Mouse (Mus musculus) stomach, embryonic 16.5 days (tissue): ENCODE results near the gene Nedd4. TPM values are rescaled to one million over a fixed set of nuclear protein-coding genes. Genes with fewer than 3 reads are reported as not detected.
A peak's percentile ranks its signal among the peaks of the same experiment; 100 is the strongest.

Experiments used
- ATAC-seq: fragments of 200-750 bp; cut with Nextera tagmentation; 2 replicates; pipeline ENCODE4 v1.8.0; 2017; ENCODE audit warnings: moderate number of reproducible peaks, moderate TSS enrichment; ENCODE audit not compliant: insufficient read depth, low FRiP score
- H3K27ac ChIP-seq: fragments of 300-500 bp; sonication (generic); 2 replicates; pipeline ENCODE4 v1.5.1; 2014; ENCODE audit warnings: low read length
- H3K27me3 ChIP-seq: fragments of 300-500 bp; sonication (generic); 2 replicates; pipeline ENCODE4 v1.6.1; 2014; ENCODE audit warnings: low read length, control low read depth, mixed read lengths; ENCODE audit not compliant: control insufficient read depth, insufficient read depth
- H3K36me3 ChIP-seq: fragments of 300-500 bp; sonication (generic); 2 replicates; pipeline ENCODE4 v1.6.1; 2014; ENCODE audit warnings: low read length; ENCODE audit not compliant: control insufficient read depth, insufficient read depth
- H3K4me1 ChIP-seq: fragments of 300-500 bp; sonication (generic); 2 replicates; pipeline ENCODE4 v1.6.1; 2014; ENCODE audit warnings: low read length, control low read depth, mixed read lengths; ENCODE audit not compliant: control insufficient read depth, insufficient read depth
- H3K4me2 ChIP-seq: fragments of 300-500 bp; sonication (generic); 2 replicates; pipeline ENCODE4 v1.6.1; 2014; ENCODE audit warnings: low read depth, low read length, mixed read lengths
- H3K4me3 ChIP-seq: fragments of 300-500 bp; sonication (generic); replicated peaks from 2 replicates; pipeline ENCODE4 v1.5.1; 2014; ENCODE audit warnings: mild to moderate bottlenecking, low read length
- H3K9ac ChIP-seq: fragments of 300-500 bp; sonication (generic); 2 replicates; pipeline ENCODE4 v1.6.1; 2014; ENCODE audit warnings: low read length
- H3K9me3 ChIP-seq: fragments of 300-500 bp; sonication (generic); replicated peaks from 2 replicates; pipeline ENCODE4 v1.6.1; 2016; ENCODE audit warnings: low read length, control low read depth; ENCODE audit not compliant: control insufficient read depth
- WGBS: fragments of 180-500 bp; shearing (Covaris S2); extraction: QIAGEN DNeasy Blood & Tissue Kit; methylation state at CpG from one replicate; pipeline ENCODE4 v1.1.7; 2014; 5-methylcytosine and 5-hydroxymethylcytosine counted together
- polyA plus RNA-seq: library from polyadenylated mRNA; unstranded; fragments of >200 nt; fragmentation: Nextera tagmentation; extraction: Ambion mirVana; gene quantifications from 2 replicates; pipeline ENCODE4 v1.2.1, GENCODE M21; 2015

Nedd4 gene
- polyA plus RNA-seq, 1 experiment from 2014 or later = 548 TPM

DNA sequence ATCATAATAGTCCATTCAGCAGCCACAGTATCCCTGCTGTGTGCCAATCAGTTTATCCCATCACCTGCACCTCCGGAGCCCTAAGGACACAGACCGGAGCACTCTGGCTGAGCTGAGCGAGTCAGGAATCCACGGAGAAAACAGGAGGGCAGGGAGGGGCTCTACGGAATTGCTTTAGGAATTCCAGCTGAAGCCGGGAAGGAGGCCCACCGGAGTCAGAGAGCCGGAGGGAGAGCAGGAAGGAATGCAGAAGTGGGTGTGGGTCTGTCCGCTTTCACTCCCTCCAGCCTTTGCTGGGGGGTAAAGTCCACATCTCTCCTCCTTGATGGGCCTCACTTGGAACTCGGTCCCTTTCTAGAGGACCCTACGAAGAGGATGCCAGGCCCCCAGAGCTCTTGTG is 116.9 kb downstream of the Nedd4 start:
- WGBS = 39% methylated on average over 11 of the region's 11 CpGs
- H3K4me3 ChIP-seq = no peak overlapping the region
- H3K36me3 ChIP-seq = no peaks in the 10 kb centered on the region
- no peak overlapping the region for H3K4me2 ChIP-seq
- no peaks in the 10 kb centered on the region for H3K9me3 ChIP-seq
- no peak overlapping the region for H3K9ac ChIP-seq
- H3K27ac ChIP-seq = no peak overlapping the region
- H3K4me1 ChIP-seq = peaks cover 12% of the 10 kb centered on the region
- no peaks in the 10 kb centered on the region for H3K27me3 ChIP-seq
- ATAC-seq = no peak

DNA sequence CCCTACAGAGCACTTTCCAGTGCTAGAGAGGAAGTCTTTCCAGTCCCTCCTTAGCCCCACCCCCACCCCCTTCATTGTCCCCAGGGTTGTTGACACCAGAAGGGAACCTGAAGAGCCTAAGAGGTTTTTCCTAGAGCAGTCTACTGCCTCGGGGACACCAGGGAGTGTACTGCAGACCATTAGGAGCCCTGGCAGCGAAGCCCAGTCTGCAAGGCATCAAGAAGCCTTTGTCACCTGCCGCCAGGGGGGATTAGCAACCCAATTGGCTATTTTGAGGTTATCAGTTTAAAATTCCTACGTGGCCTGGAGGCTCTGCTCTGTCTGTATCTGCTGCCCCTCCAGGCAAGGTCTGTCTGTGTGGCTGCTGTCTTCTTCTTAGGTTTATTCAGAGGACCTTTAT is 117.6 kb downstream of the Nedd4 start:
- WGBS = 22% methylated on average over 4 of the region's 4 CpGs

DNA sequence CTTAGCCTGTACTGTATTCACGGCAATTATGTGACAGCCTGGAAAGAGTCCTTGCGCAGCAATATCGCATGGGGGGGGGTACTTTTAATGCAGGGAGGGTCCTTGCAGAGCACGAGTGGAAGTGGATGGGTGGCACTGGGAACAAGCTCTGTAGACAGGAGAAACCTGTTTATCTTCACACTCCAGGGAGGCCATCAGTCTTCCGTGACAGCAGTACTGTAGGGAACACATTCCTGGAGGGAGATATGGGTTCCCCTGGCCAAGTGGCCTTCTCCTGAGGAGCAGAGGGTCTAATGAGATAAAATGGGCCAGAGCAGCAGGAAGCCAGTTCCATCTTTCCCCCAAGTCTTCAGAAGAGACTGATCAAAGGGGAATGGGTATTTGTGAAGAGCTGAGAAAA is 118.5 kb downstream of the Nedd4 start:
- H3K27ac ChIP-seq = no peak overlapping the region
- peaks cover 12% of the 10 kb centered on the region for H3K4me1 ChIP-seq
- WGBS = 20% methylated on average over 5 of the region's 5 CpGs
- H3K36me3 ChIP-seq = no peaks in the 10 kb centered on the region
- H3K4me3 ChIP-seq = no peak overlapping the region
- H3K9ac ChIP-seq = no peak overlapping the region
- no peak for ATAC-seq
- no peaks in the 10 kb centered on the region for H3K9me3 ChIP-seq
- H3K4me2 ChIP-seq = no peak overlapping the region
- H3K27me3 ChIP-seq = no peaks in the 10 kb centered on the region

More for the DNA sequence above, 117.6 kb downstream of the Nedd4 start:
- Histone ChIP-seq H3K36me3 (no peaks in the 10 kb centered on the region), H3K9me3 (no peaks in the 10 kb centered on the region), H3K27me3 (no peaks in the 10 kb centered on the region), H3K9ac (no peak overlapping the region), H3K4me1 (peaks cover 12% of the 10 kb centered on the region), H3K4me2 (no peak overlapping the region), H3K4me3 (no peak overlapping the region), H3K27ac (no peak overlapping the region)
- no peak for ATAC-seq

DNA sequence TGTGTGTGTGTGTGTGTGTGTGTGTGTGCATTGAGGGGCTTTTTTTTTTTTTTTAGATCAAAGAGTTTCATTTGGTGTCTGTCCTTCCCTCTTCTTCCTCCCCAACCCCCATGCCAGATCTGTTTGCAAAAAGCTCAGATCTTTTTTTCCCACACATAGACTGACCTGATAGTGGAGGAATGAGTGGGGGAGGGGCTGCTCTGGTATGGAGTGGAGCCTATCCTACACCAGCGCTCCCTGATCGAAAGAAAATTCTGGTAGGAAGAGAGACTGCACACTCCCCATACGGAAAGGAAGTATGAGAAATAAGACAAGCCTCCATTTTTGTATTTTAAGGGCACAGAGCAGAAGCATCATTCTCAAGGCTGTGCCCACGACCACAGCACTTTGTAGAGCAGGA is 119.3 kb downstream of the Nedd4 start:
- no peaks in the 10 kb centered on the region for H3K27me3 ChIP-seq
- no peak overlapping the region for H3K9ac ChIP-seq
- no peak overlapping the region for H3K4me2 ChIP-seq
- H3K27ac ChIP-seq = no peak overlapping the region
- H3K4me3 ChIP-seq = no peak overlapping the region
- 35% methylated on average over 4 of the region's 4 CpGs for WGBS
- no peaks in the 10 kb centered on the region for H3K9me3 ChIP-seq
- H3K4me1 ChIP-seq = peaks cover 12% of the 10 kb centered on the region
- no peak for ATAC-seq
- H3K36me3 ChIP-seq = no peaks in the 10 kb centered on the region

DNA sequence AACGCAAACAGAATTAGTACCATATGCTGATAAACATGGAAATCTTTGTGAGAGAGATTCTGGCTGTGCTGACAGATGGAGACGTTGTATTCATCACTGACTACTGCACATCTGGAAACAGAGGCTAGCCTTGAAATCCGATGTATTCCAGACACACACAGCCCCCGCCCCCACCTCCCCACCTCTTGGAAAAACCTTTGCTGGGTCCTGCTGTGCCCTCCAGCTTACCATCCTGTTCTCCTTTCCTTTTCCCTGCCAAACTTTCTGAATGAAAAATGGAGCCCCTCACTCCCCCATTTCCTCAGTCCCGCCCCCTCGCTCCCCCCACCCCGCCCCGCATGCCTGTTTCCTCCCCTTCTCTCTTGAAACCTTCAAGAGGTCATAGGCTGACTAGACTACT is 120.0 kb downstream of the Nedd4 start:
- Histone ChIP-seq H3K9ac (no peak overlapping the region), H3K27me3 (no peaks in the 10 kb centered on the region), H3K4me3 (no peak overlapping the region), H3K36me3 (no peaks in the 10 kb centered on the region), H3K27ac (no peak overlapping the region), H3K4me2 (no peak overlapping the region), H3K9me3 (no peaks in the 10 kb centered on the region), H3K4me1 (peaks cover 12% of the 10 kb centered on the region)
- WGBS = 29% methylated on average over 8 of the region's 8 CpGs
- ATAC-seq = no peak

DNA sequence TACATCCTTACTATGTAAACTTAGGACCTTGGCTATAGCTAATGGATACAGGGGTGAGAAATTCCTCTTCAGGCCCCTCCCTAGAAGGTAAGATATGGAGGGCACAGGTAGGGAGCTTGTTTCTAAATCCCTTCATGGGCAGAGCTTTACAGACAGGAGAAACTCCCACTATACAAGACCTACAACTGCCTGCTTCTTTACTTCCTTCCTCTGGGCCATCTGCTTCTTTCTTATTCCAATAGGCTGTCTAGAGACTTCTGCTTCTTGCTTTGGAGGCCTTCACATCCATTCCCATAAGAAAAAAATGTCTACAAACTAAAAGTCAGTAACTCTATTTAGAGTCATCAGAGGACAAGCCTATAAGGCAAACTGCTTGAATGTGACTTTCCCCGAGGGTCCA is 125.6 kb downstream of the Nedd4 start:
- no peaks in the 10 kb centered on the region for H3K9me3 ChIP-seq
- H3K36me3 ChIP-seq = no peaks in the 10 kb centered on the region
- H3K9ac ChIP-seq = no peak overlapping the region
- no peak overlapping the region for H3K27ac ChIP-seq
- WGBS = 77% methylated on average over 1 of the region's 1 CpGs
- H3K27me3 ChIP-seq = no peaks in the 10 kb centered on the region
- no peak overlapping the region for H3K4me3 ChIP-seq
- 0 out of 2 replicates have a peak, but pooled peaks cover 8% of the 10 kb centered on the region for H3K4me1 ChIP-seq
- H3K4me2 ChIP-seq = no peak overlapping the region
- no peak for ATAC-seq

DNA sequence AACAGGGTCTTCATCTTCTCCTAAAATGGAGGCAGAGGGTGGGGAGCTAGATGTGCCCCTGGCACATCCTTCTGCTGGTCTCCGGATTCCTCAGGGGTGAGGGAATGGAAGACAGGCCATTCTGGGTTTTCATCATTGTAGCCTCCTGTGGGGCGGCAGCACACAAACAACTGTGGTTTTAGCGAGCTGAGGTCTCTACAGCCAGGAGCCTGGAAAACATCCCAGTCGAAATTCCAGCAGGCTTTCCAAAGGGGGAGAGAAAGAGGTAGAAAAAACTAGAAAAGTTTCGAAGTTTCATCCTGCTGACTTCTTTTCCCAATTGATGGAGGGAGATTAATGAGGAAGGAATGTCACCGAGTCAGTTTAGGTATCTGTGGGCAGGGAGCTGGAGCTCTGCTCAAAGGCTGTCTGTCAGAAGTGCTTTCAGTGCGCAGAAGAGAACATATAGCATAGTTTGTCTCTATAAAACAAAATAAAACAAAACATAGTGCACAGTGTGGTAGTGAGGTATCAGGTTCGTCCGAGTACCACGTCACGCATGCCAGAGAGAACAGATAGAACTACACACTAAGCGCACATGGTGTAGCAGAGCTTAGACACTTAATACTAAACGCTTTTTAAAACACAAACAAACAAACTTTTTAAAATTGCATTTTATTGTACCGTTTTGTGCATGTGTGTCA is 128.5 kb downstream of the Nedd4 start:
- Histone ChIP-seq H3K4me2 (no peak overlapping the region), H3K27me3 (no peaks in the 10 kb centered on the region), H3K9ac (no peak overlapping the region), H3K9me3 (no peaks in the 10 kb centered on the region), H3K27ac (0 out of 2 replicates have a peak overlapping the region, but pooled peaks have one; percentile 15), H3K36me3 (no peaks in the 10 kb centered on the region), H3K4me3 (no peak overlapping the region), H3K4me1 (0 out of 2 replicates have a peak, but pooled peaks cover 8% of the 10 kb centered on the region)
- 44% methylated on average over 14 of the region's 14 CpGs for WGBS
- 0 out of 2 replicates have a peak, but pooled peaks have one; percentile 37 for ATAC-seq

DNA sequence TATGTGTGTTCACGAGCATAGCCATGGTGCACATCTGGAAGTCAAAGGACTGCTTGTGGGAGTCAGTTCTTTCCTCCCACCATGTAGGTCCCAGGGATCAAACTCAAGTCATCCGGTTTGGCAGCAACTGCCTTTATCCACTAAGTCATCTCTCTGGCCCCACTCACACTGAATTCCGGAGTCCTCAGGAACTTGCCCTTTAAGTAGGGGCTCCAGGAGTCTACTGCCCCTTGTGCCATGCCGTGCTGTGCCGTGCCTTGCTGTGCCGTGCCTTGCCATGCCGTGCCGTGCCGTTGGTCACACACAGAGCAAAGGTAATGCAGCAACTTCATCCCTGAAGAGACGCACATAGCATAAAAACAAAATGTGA is 129.1 kb downstream of the Nedd4 start:
- Histone ChIP-seq H3K27me3 (no peaks in the 10 kb centered on the region), H3K4me2 (no peak overlapping the region), H3K9ac (no peak overlapping the region), H3K4me1 (0 out of 2 replicates have a peak, but pooled peaks cover 8% of the 10 kb centered on the region), H3K36me3 (no peaks in the 10 kb centered on the region), H3K27ac (no peak overlapping the region), H3K4me3 (no peak overlapping the region), H3K9me3 (no peaks in the 10 kb centered on the region)
- no peak for ATAC-seq
- 49% methylated on average over 10 of the region's 10 CpGs for WGBS

DNA sequence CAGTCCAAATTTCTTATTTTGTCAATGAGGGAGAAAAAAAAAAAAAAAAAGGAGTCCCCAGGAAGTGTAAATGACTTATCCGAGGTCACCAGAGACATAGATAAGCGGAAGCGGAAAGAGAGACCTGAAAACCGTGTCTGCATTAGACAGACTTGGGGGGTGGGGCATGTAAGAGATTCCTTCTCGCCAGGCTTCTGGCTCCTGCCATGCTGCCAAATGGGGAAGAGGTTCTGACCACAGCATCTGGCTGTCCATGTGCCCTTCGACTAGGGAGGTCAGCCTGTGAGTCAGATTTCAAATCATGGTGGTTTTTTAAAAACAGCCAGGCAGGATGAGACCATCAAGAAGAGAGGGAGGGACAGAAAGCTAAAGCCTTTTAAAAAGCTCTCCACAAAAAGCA is 129.5 kb downstream of the Nedd4 start:
- 30% methylated on average over 6 of the region's 6 CpGs for WGBS
- no peak overlapping the region for H3K9ac ChIP-seq
- H3K27me3 ChIP-seq = no peaks in the 10 kb centered on the region
- H3K27ac ChIP-seq = no peak overlapping the region
- no peak for ATAC-seq
- 0 out of 2 replicates have a peak, but pooled peaks cover 8% of the 10 kb centered on the region for H3K4me1 ChIP-seq
- no peaks in the 10 kb centered on the region for H3K36me3 ChIP-seq
- no peaks in the 10 kb centered on the region for H3K9me3 ChIP-seq
- no peak overlapping the region for H3K4me2 ChIP-seq
- H3K4me3 ChIP-seq = no peak overlapping the region
